Comparison of ENCODE assay signal across 9 mouse cellular contexts in the genomic region with DNA sequence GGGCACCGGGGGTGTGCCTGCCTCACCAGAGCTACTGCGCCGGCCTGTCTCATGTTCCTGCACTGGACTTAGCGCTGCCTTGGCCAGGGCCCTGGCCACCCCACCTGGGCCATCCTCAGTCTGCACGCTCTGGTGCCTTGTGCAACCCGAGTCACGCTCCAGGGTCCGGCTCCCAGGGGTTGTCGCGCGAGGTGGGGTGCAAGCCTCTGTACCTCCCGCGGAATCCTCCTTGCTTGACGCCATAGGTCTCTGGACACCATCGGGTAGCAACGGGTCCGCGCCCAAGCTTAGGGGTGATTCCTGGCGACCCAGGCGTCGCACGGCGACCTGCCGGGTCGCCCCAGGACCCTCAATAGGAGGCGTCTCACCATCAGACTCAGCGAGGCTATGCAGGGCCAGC. TPM values are rescaled to one million over a fixed set of nuclear protein-coding genes. Genes with fewer than 3 reads are reported as not detected.
DNase-seq lines count a peak whose midpoint lies in the region; ATAC-seq and TF ChIP-seq lines count a peak whose summit lies in the region.
"Had no signal": no experiment of that assay in that cellular context is flagged by ENCODE, and none has a peak within 500 bp of the region (broad histone marks: within the 10 kb centered on the region; RNA-seq: fewer than 3 reads in every experiment).

No protein-coding gene starts in this region.

- no peak for ATAC-seq in forebrain, embryonic 11.5 days (replicated peaks; ENCODE audit: low FRiP score)
- ATAC-seq in forebrain, embryonic 16.5 days, result no peak
- no peak for ATAC-seq in neural tube, embryonic 12.5 days (ENCODE audit: low FRiP score, low read depth)
- no peak for ATAC-seq in neural tube, embryonic 15.5 days (ENCODE audit: low FRiP score)
- no peak for ATAC-seq in intestine, postnatal 0 days
- ATAC-seq in stomach, embryonic 16.5 days (ENCODE audit: insufficient read depth, low FRiP score), result no peak

- no peak overlapping the region for H3K27ac ChIP-seq in forebrain, embryonic 11.5 days (ENCODE audit: low read depth, low read length)
- no peak overlapping the region for H3K27ac ChIP-seq in forebrain, embryonic 16.5 days (ENCODE audit: low read length)
- no peak overlapping the region for H3K27ac ChIP-seq in neural tube, embryonic 12.5 days
- no peak overlapping the region for H3K27ac ChIP-seq in neural tube, embryonic 15.5 days (replicated peaks)
- H3K27ac ChIP-seq in intestine, postnatal 0 days (ENCODE audit: low read depth, low read length), result no peak overlapping the region
- no peak overlapping the region for H3K27ac ChIP-seq in stomach, embryonic 16.5 days (ENCODE audit: low read length)

- peaks cover 31% of the 10 kb centered on the region for H3K27me3 ChIP-seq in forebrain, embryonic 11.5 days (ENCODE audit: control insufficient read depth, insufficient read depth, low read length)
- 0 out of 2 replicates have a peak, but pooled peaks cover 2% of the 10 kb centered on the region for H3K27me3 ChIP-seq in forebrain, embryonic 16.5 days (replicated peaks; ENCODE audit: control insufficient read depth, insufficient read depth, low read length)
- peaks cover 81% of the 10 kb centered on the region for H3K27me3 ChIP-seq in neural tube, embryonic 12.5 days (replicated peaks)
- H3K27me3 ChIP-seq in neural tube, embryonic 15.5 days (replicated peaks), result peaks cover 42% of the 10 kb centered on the region
- peaks cover 21% of the 10 kb centered on the region; the same call in 1 of the 2 replicates for H3K27me3 ChIP-seq in intestine, postnatal 0 days (replicated peaks; ENCODE audit: control insufficient read depth, insufficient read depth, low read length)
- peaks cover 21% of the 10 kb centered on the region for H3K27me3 ChIP-seq in stomach, embryonic 16.5 days (ENCODE audit: control insufficient read depth, insufficient read depth, low read length)
- H3K27me3 ChIP-seq: CH12.LX had no signal

- H3K4me3 ChIP-seq in forebrain, embryonic 11.5 days (ENCODE audit: low read depth, low read length), result peak overlapping the region; percentile 32; the same call in 1 of the 2 replicates
- no peak overlapping the region; the same call in 1 of the 2 replicates for H3K4me3 ChIP-seq in forebrain, embryonic 16.5 days (replicated peaks; ENCODE audit: low read length)
- H3K4me3 ChIP-seq in neural tube, embryonic 12.5 days, result 0 out of 2 replicates have a peak overlapping the region, but pooled peaks have one; percentile 25
- H3K4me3 ChIP-seq in neural tube, embryonic 15.5 days (replicated peaks), result no peak overlapping the region; the same call in 1 of the 2 replicates
- peak overlapping the region; percentile 42 for H3K4me3 ChIP-seq in intestine, postnatal 0 days (ENCODE audit: low read depth, low read length)
- peak overlapping the region; percentile 53; the same call in 1 of the 2 replicates for H3K4me3 ChIP-seq in stomach, embryonic 16.5 days (replicated peaks; ENCODE audit: low read length)

- 28% methylated on average over 27 of the region's 27 CpGs for WGBS in forebrain, embryonic 11.5 days
- 33% methylated on average over 27 of the region's 27 CpGs for WGBS in forebrain, embryonic 16.5 days
- 21% methylated on average over 27 of the region's 27 CpGs for WGBS in neural tube, embryonic 12.5 days
- WGBS in neural tube, embryonic 15.5 days, result 23% methylated on average over 27 of the region's 27 CpGs
- WGBS in intestine, postnatal 0 days, result 29% methylated on average over 27 of the region's 27 CpGs
- WGBS in stomach, embryonic 16.5 days, result 27% methylated on average over 27 of the region's 27 CpGs

- no peaks in the 10 kb centered on the region for H3K36me3 ChIP-seq in forebrain, embryonic 11.5 days (ENCODE audit: control insufficient read depth, insufficient read depth, low read length)
- peaks cover 42% of the 10 kb centered on the region for H3K36me3 ChIP-seq in forebrain, embryonic 16.5 days (ENCODE audit: control insufficient read depth, insufficient read depth)
- peaks cover 64% of the 10 kb centered on the region for H3K36me3 ChIP-seq in neural tube, embryonic 12.5 days
- H3K36me3 ChIP-seq in neural tube, embryonic 15.5 days, result peaks cover 75% of the 10 kb centered on the region
- H3K36me3 ChIP-seq in intestine, postnatal 0 days (ENCODE audit: control insufficient read depth, insufficient read depth), result no peaks in the 10 kb centered on the region; the same call in 1 of the 2 replicates
- no peaks in the 10 kb centered on the region; the same call in 1 of the 2 replicates for H3K36me3 ChIP-seq in stomach, embryonic 16.5 days (ENCODE audit: control insufficient read depth, insufficient read depth, low read length)

- H3K9me3 ChIP-seq in forebrain, embryonic 11.5 days (ENCODE audit: control insufficient read depth, low read length), result no peaks in the 10 kb centered on the region; the same call in 1 of the 2 replicates
- no peaks in the 10 kb centered on the region for H3K9me3 ChIP-seq in forebrain, embryonic 16.5 days (ENCODE audit: control insufficient read depth, low read length)
- H3K9me3 ChIP-seq in neural tube, embryonic 12.5 days, result no peaks in the 10 kb centered on the region
- no peaks in the 10 kb centered on the region for H3K9me3 ChIP-seq in neural tube, embryonic 15.5 days (replicated peaks)
- H3K9me3 ChIP-seq in intestine, postnatal 0 days (ENCODE audit: control insufficient read depth), result no peaks in the 10 kb centered on the region
- H3K9me3 ChIP-seq in stomach, embryonic 16.5 days (replicated peaks; ENCODE audit: control insufficient read depth, low read length), result 0 out of 2 replicates have a peak, but pooled peaks cover 6% of the 10 kb centered on the region

- H3K4me2 ChIP-seq in forebrain, embryonic 11.5 days (ENCODE audit: low read depth, low read length, severe bottlenecking), result peak overlapping the region; percentile 73
- no peak overlapping the region; the same call in 1 of the 2 replicates for H3K4me2 ChIP-seq in forebrain, embryonic 16.5 days (ENCODE audit: low read length)
- H3K4me2 ChIP-seq in neural tube, embryonic 12.5 days (replicated peaks), result peak overlapping the region; percentile 57
- no peak overlapping the region for H3K4me2 ChIP-seq in neural tube, embryonic 15.5 days
- H3K4me2 ChIP-seq in intestine, postnatal 0 days (replicated peaks; ENCODE audit: low read depth), result peak overlapping the region; percentile 77
- peak overlapping the region; percentile 79 for H3K4me2 ChIP-seq in stomach, embryonic 16.5 days (ENCODE audit: low read depth, low read length)

- no peak overlapping the region; the same call in 1 of the 2 replicates for H3K9ac ChIP-seq in forebrain, embryonic 11.5 days (ENCODE audit: low read length)
- H3K9ac ChIP-seq in forebrain, embryonic 16.5 days (replicated peaks; ENCODE audit: low read depth, low read length), result no peak overlapping the region; the same call in 1 of the 2 replicates
- no peak overlapping the region for H3K9ac ChIP-seq in neural tube, embryonic 12.5 days
- no peak overlapping the region for H3K9ac ChIP-seq in neural tube, embryonic 15.5 days (replicated peaks)
- no peak overlapping the region for H3K9ac ChIP-seq in intestine, postnatal 0 days (ENCODE audit: low read depth, low read length)
- peak overlapping the region; percentile 0; the same call in 1 of the 2 replicates for H3K9ac ChIP-seq in stomach, embryonic 16.5 days (ENCODE audit: low read length)

- DNase-seq in forebrain, embryonic 11.5 days (ENCODE audit: low spot score), result no peak
- no peak for DNase-seq in embryo, embryonic 10.5 days (ENCODE audit: low spot score)
- DNase-seq in adrenal gland, postnatal 25 days, result no peak

- H3K4me1 ChIP-seq in forebrain, embryonic 11.5 days (replicated peaks; ENCODE audit: control insufficient read depth, insufficient read depth, low read length), result peaks cover 7% of the 10 kb centered on the region
- H3K4me1 ChIP-seq in forebrain, embryonic 16.5 days (replicated peaks; ENCODE audit: control insufficient read depth, insufficient read depth, low read length), result peaks cover 18% of the 10 kb centered on the region
- H3K4me1 ChIP-seq in neural tube, embryonic 12.5 days, result peaks cover 19% of the 10 kb centered on the region
- H3K4me1 ChIP-seq in neural tube, embryonic 15.5 days, result peaks cover 18% of the 10 kb centered on the region
- H3K4me1 ChIP-seq in intestine, postnatal 0 days (replicated peaks; ENCODE audit: control insufficient read depth, insufficient read depth, low read length), result peaks cover 12% of the 10 kb centered on the region; the same call in 1 of the 2 replicates
- H3K4me1 ChIP-seq in stomach, embryonic 16.5 days (ENCODE audit: control insufficient read depth, insufficient read depth, low read length), result peaks cover 11% of the 10 kb centered on the region

- TF ChIP-seq CTCF in intestine, postnatal 0 days (IDR thresholded peaks at IDR 0.05; ENCODE audit: low read depth), result no peak

RNA-seq across cellular contexts. Expression of gene Dnase2a, which starts 4.0 kb away (rescaled TPM):
- polyA plus RNA-seq in forebrain, embryonic 11.5 days (2014; fragmentation: Nextera tagmentation; extraction: Ambion mirVana), result 7.2 and 9.5 TPM in 2 replicates
- polyA plus RNA-seq in forebrain, embryonic 16.5 days (2015; fragmentation: Nextera tagmentation; extraction: Ambion mirVana), result 5.4 and 5.5 TPM in 2 replicates
- 5.2 and 6.5 TPM in 2 replicates for polyA plus RNA-seq in neural tube, embryonic 12.5 days (2016; fragmentation: Nextera tagmentation; extraction: Ambion mirVana)
- polyA plus RNA-seq in neural tube, embryonic 15.5 days (2015; fragmentation: Nextera tagmentation; extraction: Ambion mirVana), result 5.2 and 7.3 TPM in 2 replicates
- 8.9 and 11.0 TPM in 2 replicates for polyA plus RNA-seq in intestine, postnatal 0 days (2015; fragmentation: Nextera tagmentation; extraction: Ambion mirVana)
- polyA plus RNA-seq in stomach, embryonic 16.5 days (2015; fragmentation: Nextera tagmentation; extraction: Ambion mirVana), result 14.0 and 14.4 TPM in 2 replicates
- 13.6 and 14.6 TPM in 2 replicates for total RNA-seq in adrenal gland, postnatal 25 days (2021)

RNA-seq across cellular contexts. Expression of gene Klf1, which starts 10.7 kb away (rescaled TPM):
- 14.2 and 17.5 TPM in 2 replicates for polyA plus RNA-seq in forebrain, embryonic 11.5 days (2014; fragmentation: Nextera tagmentation; extraction: Ambion mirVana)
- 0.73 and 0.85 TPM in 2 replicates for polyA plus RNA-seq in forebrain, embryonic 16.5 days (2015; fragmentation: Nextera tagmentation; extraction: Ambion mirVana)
- 3.4 and 4.0 TPM in 2 replicates for polyA plus RNA-seq in neural tube, embryonic 12.5 days (2016; fragmentation: Nextera tagmentation; extraction: Ambion mirVana)
- polyA plus RNA-seq in neural tube, embryonic 15.5 days (2015; fragmentation: Nextera tagmentation; extraction: Ambion mirVana), result 0.49 and 1.1 TPM in 2 replicates
- 0.56 and 0.63 TPM in 2 replicates for polyA plus RNA-seq in intestine, postnatal 0 days (2015; fragmentation: Nextera tagmentation; extraction: Ambion mirVana)
- 15.7 and 18.4 TPM in 2 replicates for polyA plus RNA-seq in stomach, embryonic 16.5 days (2015; fragmentation: Nextera tagmentation; extraction: Ambion mirVana)
- total RNA-seq in adrenal gland, postnatal 25 days (2021), result 0.27 TPM in 1 of 2 replicates, not detected in the other

RNA-seq across cellular contexts. Expression of gene Gcdh, which starts 18.7 kb away (rescaled TPM):
- 37.8 and 39.6 TPM in 2 replicates for polyA plus RNA-seq in forebrain, embryonic 11.5 days (2014; fragmentation: Nextera tagmentation; extraction: Ambion mirVana)
- polyA plus RNA-seq in forebrain, embryonic 16.5 days (2015; fragmentation: Nextera tagmentation; extraction: Ambion mirVana), result 35.5 and 39.1 TPM in 2 replicates
- polyA plus RNA-seq in neural tube, embryonic 12.5 days (2016; fragmentation: Nextera tagmentation; extraction: Ambion mirVana), result 32.1 and 37.0 TPM in 2 replicates
- polyA plus RNA-seq in neural tube, embryonic 15.5 days (2015; fragmentation: Nextera tagmentation; extraction: Ambion mirVana), result 39.8 and 41.3 TPM in 2 replicates
- polyA plus RNA-seq in intestine, postnatal 0 days (2015; fragmentation: Nextera tagmentation; extraction: Ambion mirVana), result 15.3 and 15.5 TPM in 2 replicates
- 41.1 and 45.8 TPM in 2 replicates for polyA plus RNA-seq in stomach, embryonic 16.5 days (2015; fragmentation: Nextera tagmentation; extraction: Ambion mirVana)
- 47.7 and 59.5 TPM in 2 replicates for total RNA-seq in adrenal gland, postnatal 25 days (2021)

RNA-seq across cellular contexts. Expression of gene Mast1, which starts 24.8 kb away (rescaled TPM):
- polyA plus RNA-seq in forebrain, embryonic 11.5 days (2014; fragmentation: Nextera tagmentation; extraction: Ambion mirVana), result 14.2 and 15.9 TPM in 2 replicates
- polyA plus RNA-seq in forebrain, embryonic 16.5 days (2015; fragmentation: Nextera tagmentation; extraction: Ambion mirVana), result 52.4 and 65.8 TPM in 2 replicates
- polyA plus RNA-seq in neural tube, embryonic 12.5 days (2016; fragmentation: Nextera tagmentation; extraction: Ambion mirVana), result 43.0 and 44.9 TPM in 2 replicates
- 60.7 and 74.7 TPM in 2 replicates for polyA plus RNA-seq in neural tube, embryonic 15.5 days (2015; fragmentation: Nextera tagmentation; extraction: Ambion mirVana)
- polyA plus RNA-seq in intestine, postnatal 0 days (2015; fragmentation: Nextera tagmentation; extraction: Ambion mirVana), result 1.1 TPM in 2 replicates
- 1.4 and 1.6 TPM in 2 replicates for polyA plus RNA-seq in stomach, embryonic 16.5 days (2015; fragmentation: Nextera tagmentation; extraction: Ambion mirVana)
- 1.3 and 3.0 TPM in 2 replicates for total RNA-seq in adrenal gland, postnatal 25 days (2021)

RNA-seq across cellular contexts. Expression of gene Rtbdn, which starts 34.4 kb away (rescaled TPM):
- 0.19 and 0.36 TPM in 2 replicates for polyA plus RNA-seq in forebrain, embryonic 11.5 days (2014; fragmentation: Nextera tagmentation; extraction: Ambion mirVana)
- polyA plus RNA-seq in forebrain, embryonic 16.5 days (2015; fragmentation: Nextera tagmentation; extraction: Ambion mirVana), result 2.2 and 2.4 TPM in 2 replicates
- polyA plus RNA-seq in neural tube, embryonic 12.5 days (2016; fragmentation: Nextera tagmentation; extraction: Ambion mirVana), result 0.93 and 1.1 TPM in 2 replicates
- polyA plus RNA-seq in neural tube, embryonic 15.5 days (2015; fragmentation: Nextera tagmentation; extraction: Ambion mirVana), result 3.0 and 3.8 TPM in 2 replicates
- polyA plus RNA-seq in intestine, postnatal 0 days (2015; fragmentation: Nextera tagmentation; extraction: Ambion mirVana), result 0.12 TPM in 2 replicates
- polyA plus RNA-seq in stomach, embryonic 16.5 days (2015; fragmentation: Nextera tagmentation; extraction: Ambion mirVana), result 0.19 and 0.28 TPM in 2 replicates
- total RNA-seq in adrenal gland, postnatal 25 days (2021), result not detected in 2 replicates

Comparison
In these comparisons a context has a peak if more than half of its experiments do, and no peak if none do; other contexts are left out.
1. H3K4me2 ChIP-seq: peak in forebrain, embryonic 11.5 days (single experiment), neural tube, embryonic 12.5 days (single experiment), intestine, postnatal 0 days (single experiment) and stomach, embryonic 16.5 days (single experiment); none in forebrain, embryonic 16.5 days (single experiment) and neural tube, embryonic 15.5 days (single experiment).
2. H3K4me3 ChIP-seq: peak in forebrain, embryonic 11.5 days (single experiment), neural tube, embryonic 12.5 days (single experiment), intestine, postnatal 0 days (single experiment) and stomach, embryonic 16.5 days (single experiment); none in forebrain, embryonic 16.5 days (single experiment) and neural tube, embryonic 15.5 days (single experiment).